Mouse (Mus musculus): ENCODE data around the gene Apc2. TPM values are rescaled to one million over a fixed set of nuclear protein-coding genes. Genes with fewer than 3 reads are reported as not detected.

Gene Apc2
- total and polyA plus RNA-seq, 2 experiments from 2014 or later: 97.6 to 374 TPM

GRCm38 (mm10) chr10:80332525-80332989 lies 36.8 kb downstream of the Apc2 start:
- TF ChIP-seq CTCF (IDR thresholded peaks at IDR 0.05; ENCODE audit: low read depth): no peak
- no peaks in the 10 kb centered on the region for H3K27me3 ChIP-seq (ENCODE audit: insufficient read depth, low read length)
- H3K27ac ChIP-seq: peak overlapping the region; percentile 68; the same call in 1 of the 2 replicates
- no peaks in the 10 kb centered on the region for H3K9me3 ChIP-seq (ENCODE audit: low read length)
- no peak overlapping the region for H3K4me2 ChIP-seq (ENCODE audit: low read depth, low read length)
- H3K9ac ChIP-seq (replicated peaks; ENCODE audit: low read length): no peak overlapping the region
- WGBS: 72% methylated on average over 5 of the region's 5 CpGs
- H3K4me1 ChIP-seq (ENCODE audit: insufficient read depth, low read length): peaks cover 6% of the 10 kb centered on the region
- H3K4me3 ChIP-seq (ENCODE audit: low read length): no peak overlapping the region
- H3K36me3 ChIP-seq (ENCODE audit: insufficient read depth, low read length): no peaks in the 10 kb centered on the region
- no peak for ATAC-seq
- peak; percentile 54 for DNase-seq (ENCODE audit: low spot score)

DNA sequence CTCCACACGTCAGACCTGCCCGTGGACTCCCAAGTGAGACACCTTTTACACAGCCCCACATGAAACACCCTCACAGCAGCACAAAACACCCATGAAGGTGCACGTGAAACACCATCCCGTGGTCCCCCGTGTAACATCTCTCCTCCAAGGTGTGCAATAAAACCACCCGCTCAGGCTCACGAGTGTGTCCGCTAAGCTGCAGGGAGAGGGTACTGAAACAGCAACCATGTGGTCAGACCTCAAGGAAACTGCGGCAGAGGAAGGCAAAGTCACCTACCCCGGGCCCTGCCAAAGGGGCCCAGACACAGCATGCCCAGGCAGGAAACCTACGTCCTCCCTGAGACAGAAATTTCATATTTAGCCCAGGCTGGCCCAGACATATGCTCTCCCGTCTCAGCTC lies 40.5 kb downstream of the Apc2 start:
- ATAC-seq: no peak
- no peak for DNase-seq (ENCODE audit: low spot score)
- TF ChIP-seq CTCF (IDR thresholded peaks at IDR 0.05; ENCODE audit: low read depth): no peak
- no peak overlapping the region for H3K9ac ChIP-seq (replicated peaks; ENCODE audit: low read length)
- no peak overlapping the region for H3K4me3 ChIP-seq (ENCODE audit: low read length)
- no peaks in the 10 kb centered on the region for H3K9me3 ChIP-seq (ENCODE audit: low read length)
- peaks cover 11% of the 10 kb centered on the region for H3K27me3 ChIP-seq (ENCODE audit: insufficient read depth, low read length)
- 91% methylated on average over 12 of the region's 12 CpGs for WGBS
- no peaks in the 10 kb centered on the region for H3K4me1 ChIP-seq (ENCODE audit: insufficient read depth, low read length)
- no peak overlapping the region for H3K4me2 ChIP-seq (ENCODE audit: low read depth, low read length)
- no peaks in the 10 kb centered on the region for H3K36me3 ChIP-seq (ENCODE audit: insufficient read depth, low read length)
- H3K27ac ChIP-seq: no peak overlapping the region

DNA sequence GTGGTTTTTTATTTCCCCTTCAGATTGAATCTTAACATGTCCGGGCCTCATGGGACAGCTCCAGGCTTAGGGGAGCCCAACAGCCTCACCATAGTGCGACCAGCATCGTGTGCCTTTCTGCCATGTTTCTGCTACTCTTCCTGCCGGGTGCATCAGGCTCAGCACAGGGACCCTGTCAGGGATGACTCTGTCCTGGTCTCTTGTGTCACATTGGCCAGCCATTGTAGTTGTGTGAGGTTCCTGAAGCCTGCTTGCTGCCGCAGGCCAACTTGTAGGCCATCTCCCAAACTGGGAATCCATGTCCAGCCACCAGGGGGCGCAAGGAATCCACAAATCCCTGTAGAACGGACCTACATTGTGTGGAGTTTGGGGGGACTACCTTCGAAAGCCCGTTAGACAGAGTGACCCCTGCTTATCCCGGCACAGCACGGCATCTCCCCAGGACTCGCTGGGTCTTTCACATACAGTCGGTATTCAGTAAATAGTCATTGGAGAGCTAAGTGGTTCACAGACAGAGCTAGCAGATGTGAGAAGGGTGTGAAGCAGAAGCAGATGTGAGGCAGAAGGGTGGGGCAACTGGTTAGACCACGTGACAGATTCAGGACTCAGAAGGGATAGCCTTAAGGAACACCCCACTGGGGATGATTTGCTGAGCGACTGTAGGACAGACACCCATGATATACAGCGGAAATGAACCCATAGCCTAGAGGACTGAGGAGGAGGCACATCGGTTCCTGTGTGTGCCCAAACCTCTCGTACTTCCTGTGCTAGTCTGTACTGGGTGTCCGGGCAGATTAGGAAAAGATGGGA lies 44.4 kb downstream of the Apc2 start:
- no peak overlapping the region for H3K4me3 ChIP-seq (ENCODE audit: low read length)
- H3K9ac ChIP-seq (replicated peaks; ENCODE audit: low read length): no peak overlapping the region
- H3K9me3 ChIP-seq (ENCODE audit: low read length): no peaks in the 10 kb centered on the region
- H3K27me3 ChIP-seq (ENCODE audit: insufficient read depth, low read length): peaks cover 48% of the 10 kb centered on the region
- WGBS: 23% methylated on average over 19 of the region's 19 CpGs
- peak; percentile 97 for TF ChIP-seq CTCF (IDR thresholded peaks at IDR 0.05; ENCODE audit: low read depth)
- peaks cover 7% of the 10 kb centered on the region; the same call in 1 of the 2 replicates for H3K4me1 ChIP-seq (ENCODE audit: insufficient read depth, low read length)
- DNase-seq (ENCODE audit: low spot score): peak; percentile 90
- ATAC-seq: peak; percentile 55; the same call in 1 of the 2 replicates
- no peaks in the 10 kb centered on the region for H3K36me3 ChIP-seq (ENCODE audit: insufficient read depth, low read length)
- H3K4me2 ChIP-seq (ENCODE audit: low read depth, low read length): no peak overlapping the region
- no peak overlapping the region for H3K27ac ChIP-seq

GRCm38 (mm10) chr10:80341026-80341425 lies 45.2 kb downstream of the Apc2 start:
- Histone ChIP-seq H3K27ac (no peak overlapping the region), H3K27me3 (ENCODE audit: insufficient read depth, low read length) (peaks cover 54% of the 10 kb centered on the region), H3K9ac (replicated peaks; ENCODE audit: low read length) (no peak overlapping the region), H3K4me2 (ENCODE audit: low read depth, low read length) (no peak overlapping the region), H3K36me3 (ENCODE audit: insufficient read depth, low read length) (no peaks in the 10 kb centered on the region), H3K4me1 (ENCODE audit: insufficient read depth, low read length) (peaks cover 7% of the 10 kb centered on the region; the same call in 1 of the 2 replicates), H3K4me3 (ENCODE audit: low read length) (no peak overlapping the region), H3K9me3 (ENCODE audit: low read length) (no peaks in the 10 kb centered on the region)
- no peak for TF ChIP-seq CTCF (IDR thresholded peaks at IDR 0.05; ENCODE audit: low read depth)
- ATAC-seq (no peak), DNase-seq (ENCODE audit: low spot score) (no peak)
- WGBS: 16% methylated on average over 21 of the region's 21 CpGs

GRCm38 (mm10) chr10:80341491-80342304 lies 45.9 kb downstream of the Apc2 start:
- ATAC-seq: 0 out of 2 replicates have a peak, but pooled peaks have one; percentile 7
- DNase-seq (ENCODE audit: low spot score): no peak
- Histone ChIP-seq H3K27ac (no peak overlapping the region), H3K9me3 (ENCODE audit: low read length) (no peaks in the 10 kb centered on the region), H3K4me1 (ENCODE audit: insufficient read depth, low read length) (peaks cover 7% of the 10 kb centered on the region; the same call in 1 of the 2 replicates), H3K27me3 (ENCODE audit: insufficient read depth, low read length) (peaks cover 54% of the 10 kb centered on the region), H3K4me3 (ENCODE audit: low read length) (peak overlapping the region; percentile 24), H3K36me3 (ENCODE audit: insufficient read depth, low read length) (no peaks in the 10 kb centered on the region), H3K4me2 (ENCODE audit: low read depth, low read length) (peak overlapping the region; percentile 52; the same call in 1 of the 2 replicates), H3K9ac (replicated peaks; ENCODE audit: low read length) (no peak overlapping the region)
- no peak for TF ChIP-seq CTCF (IDR thresholded peaks at IDR 0.05; ENCODE audit: low read depth)
- 3% methylated on average over 46 of the region's 47 CpGs for WGBS

- peak; percentile 13 for ATAC-seq
- 1% methylated on average over 26 of the region's 26 CpGs for WGBS
- H3K9ac ChIP-seq (replicated peaks; ENCODE audit: low read length): no peak overlapping the region
Measured at GRCm38 (mm10) chr10:80342305-80342748, 46.5 kb downstream of the Apc2 start.

More at GRCm38 (mm10) chr10:80342305-80342748, 46.5 kb downstream of the Apc2 start:
- no peaks in the 10 kb centered on the region for H3K36me3 ChIP-seq (ENCODE audit: insufficient read depth, low read length)
- H3K9me3 ChIP-seq (ENCODE audit: low read length): no peaks in the 10 kb centered on the region
- no peak for TF ChIP-seq CTCF (IDR thresholded peaks at IDR 0.05; ENCODE audit: low read depth)
- H3K4me3 ChIP-seq (ENCODE audit: low read length): peak overlapping the region; percentile 24
- H3K4me1 ChIP-seq (ENCODE audit: insufficient read depth, low read length): peaks cover 7% of the 10 kb centered on the region; the same call in 1 of the 2 replicates
- H3K27ac ChIP-seq: no peak overlapping the region
- H3K27me3 ChIP-seq (ENCODE audit: insufficient read depth, low read length): peaks cover 58% of the 10 kb centered on the region
- no peak for DNase-seq (ENCODE audit: low spot score)
- peak overlapping the region; percentile 52 for H3K4me2 ChIP-seq (ENCODE audit: low read depth, low read length)

Data from hindbrain, postnatal 0 days (tissue).